Mouse (Mus musculus) ES-Bruce4 (cell line): ENCODE measurements at regions not wholly inside any gene's neighbourhood (a gene's known extent, or its start where the extent isn't known, plus 50 kb on each side); places are given as distances from the start of the nearest gene placed in this dataset.

Experiments used
- H3K27ac ChIP-seq: 2 replicates; pipeline ENCODE4 v1.5.1; 2012; ENCODE audit warnings: low read length, inconsistent platforms; ENCODE audit not compliant: insufficient read depth
- H3K27me3 ChIP-seq: 2 replicates; pipeline ENCODE4 v1.6.1; 2012; ENCODE audit warnings: mild to moderate bottlenecking, low read length, inconsistent platforms; ENCODE audit not compliant: control insufficient read depth, poor library complexity, insufficient read depth, severe bottlenecking
- H3K36me3 ChIP-seq: 2 replicates; pipeline ENCODE4 v1.6.1; 2012; ENCODE audit warnings: inconsistent platforms, mild to moderate bottlenecking, low read length, moderate library complexity; ENCODE audit not compliant: control insufficient read depth, poor library complexity, insufficient read depth, severe bottlenecking
- H3K4me1 ChIP-seq: one replicate; pipeline ENCODE4 v1.8.1; 2011; ENCODE audit warnings: low read length; ENCODE audit not compliant: control insufficient read depth, insufficient read depth
- H3K4me3 ChIP-seq: 2 replicates; pipeline ENCODE4 v1.5.1; 2011; ENCODE audit warnings: low read depth, mild to moderate bottlenecking, low read length
- H3K9ac ChIP-seq: 2 replicates; pipeline ENCODE4 v1.6.1; 2012; ENCODE audit warnings: low read depth, mild to moderate bottlenecking, inconsistent platforms; ENCODE audit not compliant: poor library complexity, severe bottlenecking
- H3K9me3 ChIP-seq: replicated peaks from 2 replicates; pipeline ENCODE4 v1.6.1; 2012; ENCODE audit warnings: mild to moderate bottlenecking, low read length, inconsistent platforms; ENCODE audit not compliant: control insufficient read depth, poor library complexity, insufficient read depth, severe bottlenecking
- CTCF ChIP-seq: IDR thresholded peaks from one replicate; pipeline ENCODE4 v1.8.1; 2011; ENCODE audit warnings: low read depth, low read length
- EP300 ChIP-seq: IDR thresholded peaks from 2 replicates; pipeline ENCODE4 v1.6.1; 2011; ENCODE audit warnings: low read depth, low read length; ENCODE audit not compliant: insufficient read depth
- POLR2A ChIP-seq: IDR thresholded peaks from one replicate; pipeline ENCODE4 v1.8.1; 2011; ENCODE audit warnings: low read length; ENCODE audit not compliant: insufficient read depth

DNA sequence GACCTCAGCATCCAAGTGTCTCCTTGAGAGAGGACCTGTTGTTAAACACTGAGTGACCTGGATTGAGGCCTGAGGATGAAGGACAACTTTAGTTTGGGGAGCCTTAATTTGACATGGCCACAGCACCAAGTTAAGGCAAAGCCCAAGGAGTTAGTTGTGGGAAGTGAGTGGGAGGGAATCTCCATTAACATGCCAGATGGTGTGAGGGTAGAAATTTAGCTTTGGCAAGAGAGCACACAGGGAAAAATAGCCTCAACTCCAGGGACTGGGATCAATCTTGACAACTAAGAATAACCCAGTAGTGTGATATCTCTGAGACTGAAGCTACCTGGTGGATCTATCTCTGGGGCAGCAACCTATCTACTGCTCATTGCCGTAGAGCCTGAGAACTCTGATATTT lies 105.4 kb downstream of the Ahr start:
- no peak overlapping the region for H3K9ac ChIP-seq
- H3K4me1 ChIP-seq, result no peaks in the 10 kb centered on the region
- H3K9me3 ChIP-seq, result no peaks in the 10 kb centered on the region
- no peak for TF ChIP-seq EP300
- no peak for TF ChIP-seq POLR2A
- no peak for TF ChIP-seq CTCF
- no peaks in the 10 kb centered on the region for H3K27me3 ChIP-seq
- H3K4me3 ChIP-seq, result no peak overlapping the region
- no peak overlapping the region for H3K27ac ChIP-seq
- no peaks in the 10 kb centered on the region for H3K36me3 ChIP-seq

DNA sequence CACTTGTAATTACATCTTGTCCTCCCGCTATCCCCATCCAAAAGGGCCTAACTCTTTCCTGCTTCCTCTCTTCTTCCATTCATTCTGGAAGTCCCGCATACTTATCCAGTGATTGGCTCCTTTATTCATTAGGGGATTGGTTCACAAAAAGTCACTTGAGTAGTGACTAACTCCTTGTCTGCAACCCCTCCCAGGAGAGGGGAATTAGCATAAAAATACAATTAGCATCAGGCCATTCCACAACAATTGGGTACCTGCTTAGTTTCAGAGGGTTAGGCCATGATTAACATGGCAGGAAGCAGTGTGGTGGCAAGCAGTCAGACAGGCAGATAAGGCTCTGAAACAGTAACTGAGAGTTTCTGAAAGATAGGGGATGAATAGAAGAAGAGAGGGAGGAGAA lies 115.6 kb downstream of the Ahr start:
- H3K4me1 ChIP-seq, result no peaks in the 10 kb centered on the region
- H3K27ac ChIP-seq, result no peak overlapping the region
- H3K4me3 ChIP-seq, result no peak overlapping the region
- H3K9me3 ChIP-seq, result no peaks in the 10 kb centered on the region
- H3K27me3 ChIP-seq, result no peaks in the 10 kb centered on the region
- no peaks in the 10 kb centered on the region for H3K36me3 ChIP-seq
- TF ChIP-seq CTCF, result no peak
- no peak for TF ChIP-seq EP300
- no peak for TF ChIP-seq POLR2A
- no peak overlapping the region for H3K9ac ChIP-seq

DNA sequence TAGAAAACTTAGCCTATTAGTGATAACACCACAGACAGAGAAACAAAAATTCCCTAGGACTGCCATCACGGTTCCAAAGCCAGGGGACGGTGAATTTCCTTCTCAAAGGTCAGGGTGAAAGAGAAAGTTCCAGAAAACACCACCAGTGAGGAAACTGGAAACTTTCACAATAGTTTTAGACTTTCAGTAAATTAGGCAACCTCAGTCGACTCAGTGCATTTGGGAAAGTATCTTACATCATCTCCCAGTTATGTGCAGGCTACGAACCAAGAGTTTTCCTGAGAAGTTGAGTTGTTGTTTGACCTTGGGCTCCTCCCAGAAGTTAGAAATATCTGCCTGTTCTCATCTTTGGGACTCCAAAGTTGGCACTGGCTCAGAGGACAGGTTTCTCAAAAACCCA lies 116.9 kb downstream of the Ahr start:
- Histone ChIP-seq H3K36me3 (no peaks in the 10 kb centered on the region), H3K4me3 (no peak overlapping the region), H3K4me1 (no peaks in the 10 kb centered on the region), H3K27ac (no peak overlapping the region), H3K9me3 (no peaks in the 10 kb centered on the region), H3K9ac (no peak overlapping the region), H3K27me3 (no peaks in the 10 kb centered on the region)
- TF ChIP-seq CTCF (no peak), EP300 (no peak), POLR2A (no peak)

DNA sequence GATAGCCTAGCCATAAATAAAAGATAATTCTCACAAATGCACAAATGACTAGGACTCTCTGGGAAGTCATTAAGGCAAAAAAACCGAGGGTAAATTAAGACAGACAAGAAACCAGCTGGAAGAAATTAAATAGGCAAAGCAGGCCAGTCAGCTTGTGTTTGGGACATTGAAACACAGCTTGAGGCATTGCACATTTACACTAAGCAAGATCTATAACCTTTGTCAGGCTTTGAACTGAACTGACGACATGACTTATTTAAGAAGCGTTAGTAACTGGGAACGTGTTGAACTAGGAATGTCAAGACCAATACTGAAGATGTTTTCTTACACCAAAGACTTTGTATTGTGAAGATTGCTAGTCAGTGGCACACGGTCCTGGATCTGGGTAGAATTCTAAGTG lies 118.3 kb downstream of the Ahr start:
- no peak overlapping the region for H3K4me3 ChIP-seq
- no peak overlapping the region for H3K9ac ChIP-seq
- no peaks in the 10 kb centered on the region for H3K4me1 ChIP-seq
- no peaks in the 10 kb centered on the region for H3K27me3 ChIP-seq
- H3K27ac ChIP-seq, result no peak overlapping the region
- H3K9me3 ChIP-seq, result no peaks in the 10 kb centered on the region
- TF ChIP-seq CTCF (no peak), POLR2A (no peak), EP300 (no peak)
- no peaks in the 10 kb centered on the region for H3K36me3 ChIP-seq

DNA sequence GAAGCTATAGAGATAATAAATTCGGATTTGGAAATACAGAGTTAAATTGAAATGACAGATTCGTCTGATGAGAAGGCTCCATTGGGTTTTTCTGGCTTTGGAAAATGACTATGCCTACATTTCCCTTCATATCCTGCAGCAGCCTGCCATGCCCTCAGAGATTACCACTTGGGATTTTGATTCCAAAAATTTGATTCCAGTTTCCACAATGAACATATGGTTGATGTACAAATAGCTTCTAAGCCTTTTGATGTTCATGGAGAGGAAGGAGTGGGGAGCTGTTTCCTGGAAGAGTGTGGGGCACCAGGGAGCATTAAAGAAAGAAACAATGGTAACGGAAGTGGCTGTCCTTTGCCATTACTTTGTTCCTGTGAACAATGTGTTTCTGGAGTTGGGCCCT lies 122.1 kb downstream of the Ahr start:
- Histone ChIP-seq H3K9me3 (no peaks in the 10 kb centered on the region), H3K27me3 (no peaks in the 10 kb centered on the region), H3K9ac (no peak overlapping the region), H3K27ac (no peak overlapping the region), H3K4me1 (no peaks in the 10 kb centered on the region), H3K4me3 (no peak overlapping the region), H3K36me3 (no peaks in the 10 kb centered on the region)
- TF ChIP-seq CTCF (no peak), POLR2A (no peak), EP300 (no peak)

DNA sequence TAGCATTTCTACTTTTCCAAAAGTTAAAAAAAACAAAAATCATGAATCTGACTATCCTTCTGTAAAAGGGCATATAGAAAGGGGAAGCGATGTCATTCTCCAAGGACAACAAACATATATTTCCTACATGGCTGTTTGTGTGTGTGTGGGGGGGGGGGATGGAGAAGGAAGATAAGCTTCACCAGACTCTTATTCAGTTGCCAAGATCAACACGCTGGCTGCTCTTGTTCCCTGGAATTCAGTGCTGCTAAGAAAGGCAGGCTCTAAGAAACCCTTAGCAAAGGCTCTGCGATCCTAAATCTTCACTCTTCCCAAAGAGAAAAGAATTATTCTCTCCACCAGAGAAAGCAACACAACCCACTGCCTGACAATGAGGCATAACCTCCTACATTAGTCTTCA lies 126.4 kb downstream of the Ahr start:
- H3K4me3 ChIP-seq, result no peak overlapping the region
- H3K9me3 ChIP-seq, result no peaks in the 10 kb centered on the region
- H3K9ac ChIP-seq, result no peak overlapping the region
- H3K27me3 ChIP-seq, result no peaks in the 10 kb centered on the region
- no peak for TF ChIP-seq POLR2A
- TF ChIP-seq EP300, result no peak
- no peak for TF ChIP-seq CTCF
- H3K36me3 ChIP-seq, result no peaks in the 10 kb centered on the region
- no peak overlapping the region for H3K27ac ChIP-seq
- H3K4me1 ChIP-seq, result no peaks in the 10 kb centered on the region
